Mouse (Mus musculus) midbrain, embryonic 14.5 days (tissue): ENCODE measurements at regions not wholly inside any gene's neighbourhood (a gene's known extent, or its start where the extent isn't known, plus 50 kb on each side); places are given as distances from the start of the nearest gene placed in this dataset.

Experiments
- ATAC-seq: fragments of 200-750 bp; cut with Nextera tagmentation; 2 replicates; pipeline ENCODE4 v1.8.0; 2017; ENCODE audit warnings: moderate number of reproducible peaks, moderate library complexity; ENCODE audit not compliant: low FRiP score, low TSS enrichment
- DNase-seq: peaks from one replicate; pipeline ENCODE4 v3.0.0-alpha.2; 2015
- H3K27ac ChIP-seq: fragments of 300-500 bp; sonication (generic); replicated peaks from 2 replicates; pipeline ENCODE4 v1.5.1; 2014; ENCODE audit warnings: mild to moderate bottlenecking, low read depth, low read length, moderate library complexity
- H3K27me3 ChIP-seq: fragments of 300-500 bp; sonication (generic); 2 replicates; pipeline ENCODE4 v1.6.1; 2014; ENCODE audit warnings: low read length, control low read depth, mixed read lengths; ENCODE audit not compliant: control insufficient read depth, insufficient read depth
- H3K36me3 ChIP-seq: fragments of 300-500 bp; sonication (generic); 2 replicates; pipeline ENCODE4 v1.6.1; 2014; ENCODE audit warnings: low read length, control low read depth; ENCODE audit not compliant: control insufficient read depth, insufficient read depth
- H3K4me1 ChIP-seq: fragments of 300-500 bp; sonication (generic); 2 replicates; pipeline ENCODE4 v1.6.1; 2014; ENCODE audit warnings: mild to moderate bottlenecking, antibody characterized with exemption, low read length, control low read depth; ENCODE audit not compliant: control insufficient read depth, insufficient read depth
- H3K4me2 ChIP-seq: fragments of 300-500 bp; sonication (generic); 2 replicates; pipeline ENCODE4 v1.6.1; 2014; ENCODE audit warnings: mild to moderate bottlenecking, low read length, moderate library complexity
- H3K4me3 ChIP-seq: fragments of 300-500 bp; sonication (generic); replicated peaks from 2 replicates; pipeline ENCODE4 v1.5.1; 2014; ENCODE audit warnings: low read depth, low read length
- H3K9ac ChIP-seq: fragments of 300-500 bp; sonication (generic); replicated peaks from 2 replicates; pipeline ENCODE4 v1.6.1; 2014; ENCODE audit warnings: mild to moderate bottlenecking, low read length, moderate library complexity
- H3K9me3 ChIP-seq: fragments of 300-500 bp; sonication (generic); 2 replicates; pipeline ENCODE4 v1.6.1; 2016; ENCODE audit warnings: low read length, control low read depth, mixed read lengths; ENCODE audit not compliant: control insufficient read depth
- WGBS: fragments of 180-500 bp; shearing (Covaris S2); extraction: QIAGEN DNeasy Blood & Tissue Kit; methylation state at CpG from one replicate; pipeline ENCODE4 v1.1.7; 2014; 5-methylcytosine and 5-hydroxymethylcytosine counted together

DNA sequence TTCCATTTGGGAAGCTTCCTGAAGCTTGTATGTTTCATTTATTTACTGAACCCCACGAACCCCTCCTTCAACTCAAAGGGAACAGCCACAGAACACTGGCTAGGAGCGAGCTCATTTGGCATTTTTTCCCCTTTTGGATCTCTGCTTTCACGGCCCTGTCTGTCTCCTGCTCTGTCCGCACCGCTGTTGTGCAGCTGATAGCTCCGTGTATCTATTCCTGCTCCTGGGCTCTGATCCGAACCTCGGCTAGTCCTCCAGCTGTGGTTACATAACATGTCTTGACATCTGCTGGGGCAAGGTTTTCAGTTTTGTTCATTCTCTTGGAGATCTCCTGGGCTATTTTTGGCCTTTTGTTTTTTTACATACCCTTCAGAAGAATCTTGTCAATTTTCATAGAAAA is 525.1 kb upstream of the Fam19a5 start:
- H3K27me3 ChIP-seq = no peaks in the 10 kb centered on the region
- no peak overlapping the region for H3K4me3 ChIP-seq
- DNase-seq = no peak
- no peak overlapping the region for H3K27ac ChIP-seq
- no peak for ATAC-seq
- 82% methylated on average over 8 of the region's 8 CpGs for WGBS
- H3K4me2 ChIP-seq = no peak overlapping the region
- H3K36me3 ChIP-seq = no peaks in the 10 kb centered on the region
- H3K9ac ChIP-seq = no peak overlapping the region
- H3K9me3 ChIP-seq = no peaks in the 10 kb centered on the region
- no peaks in the 10 kb centered on the region for H3K4me1 ChIP-seq

DNA sequence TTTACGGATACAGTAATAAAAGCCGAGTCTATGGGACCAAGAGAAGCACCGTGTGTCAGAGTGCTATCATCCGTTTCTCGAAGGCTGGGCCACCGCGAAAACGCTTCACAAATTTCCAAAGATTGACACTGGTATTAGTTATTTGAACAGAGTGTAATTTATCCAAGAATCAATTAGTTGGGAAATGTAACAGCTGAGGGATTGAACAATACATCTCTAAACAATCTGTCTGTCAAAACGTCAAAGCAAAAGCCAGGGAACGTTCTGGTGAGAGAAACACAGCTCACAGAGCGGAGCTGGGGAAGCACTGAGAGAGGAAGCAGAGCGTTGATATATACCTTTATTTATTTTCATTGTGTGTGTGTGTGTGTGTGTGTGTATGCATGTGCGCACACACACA is 498.1 kb upstream of the Fam19a5 start:
- DNase-seq (no peak), ATAC-seq (no peak)
- no peak overlapping the region for H3K27ac ChIP-seq
- no peaks in the 10 kb centered on the region for H3K9me3 ChIP-seq
- no peaks in the 10 kb centered on the region for H3K27me3 ChIP-seq
- WGBS = 84% methylated on average over 13 of the region's 13 CpGs
- H3K4me2 ChIP-seq = no peak overlapping the region
- H3K4me3 ChIP-seq = no peak overlapping the region
- no peaks in the 10 kb centered on the region for H3K4me1 ChIP-seq
- H3K36me3 ChIP-seq = no peaks in the 10 kb centered on the region
- no peak overlapping the region for H3K9ac ChIP-seq

DNA sequence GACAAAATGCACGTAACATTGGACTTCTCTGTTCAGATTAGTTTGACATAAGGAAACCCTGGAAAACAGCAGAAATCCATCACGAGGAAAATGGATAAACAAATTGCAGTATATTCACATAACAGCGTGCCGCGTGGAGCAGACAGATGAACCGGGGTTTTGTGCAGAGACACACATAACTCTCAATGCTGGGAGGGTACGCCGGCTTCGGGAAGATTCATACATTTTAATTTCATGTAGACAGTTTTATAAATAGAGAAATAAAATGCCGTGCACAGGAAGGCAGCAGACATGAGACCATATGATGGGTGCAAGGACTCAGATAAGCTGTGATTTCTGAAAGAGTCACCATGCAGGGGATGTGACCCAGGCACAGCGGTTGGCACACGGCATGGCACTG is 489.9 kb upstream of the Fam19a5 start:
- H3K4me1 ChIP-seq = no peaks in the 10 kb centered on the region
- ATAC-seq (no peak), DNase-seq (no peak)
- H3K4me2 ChIP-seq = no peak overlapping the region
- WGBS = 93% methylated on average over 12 of the region's 12 CpGs
- H3K36me3 ChIP-seq = no peaks in the 10 kb centered on the region
- H3K4me3 ChIP-seq = no peak overlapping the region
- no peaks in the 10 kb centered on the region for H3K9me3 ChIP-seq
- no peaks in the 10 kb centered on the region for H3K27me3 ChIP-seq
- H3K9ac ChIP-seq = no peak overlapping the region
- H3K27ac ChIP-seq = no peak overlapping the region

DNA sequence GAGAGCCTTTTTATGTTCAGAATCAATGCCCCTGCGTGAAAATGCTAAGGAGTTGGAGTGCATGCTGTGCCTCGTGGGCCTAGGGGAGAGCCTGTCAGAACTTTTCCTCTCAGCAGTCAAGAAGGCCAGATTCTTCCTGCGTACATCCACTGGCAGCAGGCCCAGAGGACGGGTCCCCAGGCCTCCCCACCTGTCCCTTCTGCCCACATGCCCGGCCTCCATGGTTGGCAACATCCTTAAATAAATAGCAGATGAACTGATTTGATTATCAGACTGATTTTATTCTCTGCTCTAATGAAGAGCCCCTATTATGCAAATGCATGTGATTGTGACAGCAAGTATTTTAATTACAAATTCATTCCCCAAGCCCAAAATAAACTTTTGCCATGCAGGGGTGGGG is 479.2 kb upstream of the Fam19a5 start:
- peak; percentile 41 for DNase-seq
- no peak overlapping the region for H3K4me3 ChIP-seq
- no peak overlapping the region for H3K4me2 ChIP-seq
- H3K27me3 ChIP-seq = no peaks in the 10 kb centered on the region
- 0 out of 2 replicates have a peak, but pooled peaks cover 5% of the 10 kb centered on the region for H3K4me1 ChIP-seq
- no peak overlapping the region for H3K9ac ChIP-seq
- no peaks in the 10 kb centered on the region for H3K9me3 ChIP-seq
- WGBS = 37% methylated on average over 5 of the region's 5 CpGs
- H3K27ac ChIP-seq = no peak overlapping the region
- no peaks in the 10 kb centered on the region for H3K36me3 ChIP-seq
- no peak for ATAC-seq

DNA sequence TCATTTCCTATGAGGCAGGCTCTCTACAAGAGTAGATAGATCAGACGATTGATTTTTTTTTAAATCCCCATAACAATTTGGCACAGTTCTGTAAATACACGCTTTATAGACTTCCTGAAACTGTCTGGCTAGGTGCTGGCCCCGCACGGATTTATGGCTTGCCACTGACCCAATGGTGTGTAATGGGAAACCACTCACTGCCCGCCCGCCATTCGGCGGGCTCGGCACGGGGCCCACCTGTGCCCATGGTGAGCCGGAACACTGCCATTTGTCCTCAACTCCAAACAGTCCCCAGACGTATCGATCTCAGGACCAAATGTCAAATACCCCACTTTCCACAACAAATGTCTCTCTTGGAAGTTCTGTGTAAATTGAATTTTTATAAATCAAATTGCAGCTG is 475.8 kb upstream of the Fam19a5 start:
- ATAC-seq (no peak), DNase-seq (no peak)
- no peak overlapping the region for H3K4me3 ChIP-seq
- H3K4me2 ChIP-seq = no peak overlapping the region
- H3K27ac ChIP-seq = no peak overlapping the region
- 92% methylated on average over 13 of the region's 13 CpGs for WGBS
- H3K27me3 ChIP-seq = no peaks in the 10 kb centered on the region
- H3K9ac ChIP-seq = no peak overlapping the region
- H3K9me3 ChIP-seq = no peaks in the 10 kb centered on the region
- no peaks in the 10 kb centered on the region for H3K36me3 ChIP-seq
- H3K4me1 ChIP-seq = 0 out of 2 replicates have a peak, but pooled peaks cover 5% of the 10 kb centered on the region

DNA sequence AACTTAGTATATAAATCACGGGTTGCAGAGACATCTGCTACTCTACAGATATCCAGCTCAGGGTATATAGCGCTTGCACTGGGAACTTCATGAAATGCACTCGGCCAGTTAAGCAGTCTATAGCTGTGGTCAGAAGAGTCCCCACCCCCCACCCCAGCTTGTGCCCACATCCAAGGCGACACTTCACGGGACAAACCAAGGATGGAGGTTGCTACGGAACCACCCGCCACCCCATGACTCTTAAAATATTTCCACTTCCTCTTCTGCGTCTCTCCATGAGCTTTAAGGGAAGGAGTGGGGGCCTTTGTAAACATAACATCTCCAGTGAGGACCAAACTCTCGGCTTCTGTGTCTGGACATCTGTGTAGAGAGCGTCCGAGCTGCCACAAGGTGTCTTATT is 469.5 kb upstream of the Fam19a5 start:
- Histone ChIP-seq H3K4me3 (no peak overlapping the region), H3K4me2 (no peak overlapping the region), H3K27me3 (no peaks in the 10 kb centered on the region), H3K4me1 (no peaks in the 10 kb centered on the region), H3K9me3 (no peaks in the 10 kb centered on the region), H3K27ac (no peak overlapping the region), H3K9ac (no peak overlapping the region), H3K36me3 (no peaks in the 10 kb centered on the region)
- DNase-seq = no peak
- WGBS = 91% methylated on average over 11 of the region's 11 CpGs
- ATAC-seq = no peak

DNA sequence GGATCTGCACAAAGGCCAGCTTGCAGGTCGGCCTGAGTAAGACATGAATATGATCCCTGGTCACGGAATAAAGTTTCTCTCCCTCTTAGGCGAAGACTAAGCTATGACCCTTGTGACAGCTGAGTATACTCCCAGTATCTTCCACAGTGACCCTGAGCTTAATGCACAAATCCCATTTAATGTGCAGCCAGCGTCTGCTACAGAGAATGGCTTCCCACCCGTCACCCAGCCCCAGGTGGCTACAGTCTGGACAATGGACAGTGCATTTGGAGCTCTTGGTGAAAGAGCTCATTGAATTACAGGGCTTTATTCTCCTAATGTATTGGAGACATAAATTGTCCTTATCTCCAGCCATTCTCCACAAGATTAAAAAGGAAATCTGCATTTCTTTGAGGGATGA is 454.3 kb upstream of the Fam19a5 start:
- no peak overlapping the region for H3K9ac ChIP-seq
- no peaks in the 10 kb centered on the region for H3K4me1 ChIP-seq
- no peaks in the 10 kb centered on the region for H3K27me3 ChIP-seq
- 13% methylated on average over 5 of the region's 5 CpGs for WGBS
- no peak overlapping the region for H3K4me3 ChIP-seq
- H3K4me2 ChIP-seq = no peak overlapping the region
- no peaks in the 10 kb centered on the region for H3K9me3 ChIP-seq
- H3K36me3 ChIP-seq = no peaks in the 10 kb centered on the region
- DNase-seq (no peak), ATAC-seq (no peak)
- no peak overlapping the region for H3K27ac ChIP-seq

DNA sequence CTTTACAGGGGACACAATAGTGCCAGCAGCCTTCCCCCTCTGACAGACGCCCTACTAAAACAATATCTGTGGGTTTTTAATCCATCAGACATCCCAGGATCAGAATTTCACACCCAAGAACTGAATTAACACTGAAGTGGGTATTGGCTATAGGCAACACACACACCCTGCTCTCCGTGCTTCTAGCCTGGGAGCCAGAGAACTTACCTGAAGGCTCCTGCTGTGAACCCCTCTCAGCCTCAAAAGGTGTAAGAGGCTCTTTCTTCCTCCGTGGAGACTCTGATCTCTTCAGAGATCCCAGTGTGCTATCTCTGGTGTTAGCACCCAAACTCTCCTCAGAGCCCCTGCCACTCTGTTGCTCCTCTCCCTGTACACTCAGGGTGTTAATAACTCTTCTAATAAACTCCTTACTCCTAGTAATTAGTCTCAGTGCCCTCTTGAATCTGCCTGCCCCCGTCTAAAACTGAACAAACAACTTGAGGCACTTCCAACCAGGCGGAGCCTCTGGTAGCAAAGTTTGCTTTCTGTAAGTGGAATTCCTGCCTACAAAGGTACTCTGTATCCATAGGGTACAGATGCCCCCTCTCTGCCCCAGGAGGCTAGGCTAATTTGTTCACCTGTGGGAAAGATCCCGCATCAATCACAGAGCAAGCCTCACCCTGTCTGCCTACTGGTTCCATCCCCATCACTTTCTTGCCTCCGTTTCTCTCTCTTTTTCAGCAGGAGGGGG is 452.9 kb upstream of the Fam19a5 start:
- H3K36me3 ChIP-seq = no peaks in the 10 kb centered on the region
- no peak overlapping the region for H3K27ac ChIP-seq
- no peak overlapping the region for H3K4me3 ChIP-seq
- H3K4me2 ChIP-seq = no peak overlapping the region
- DNase-seq (no peak), ATAC-seq (no peak)
- WGBS = 68% methylated on average over 7 of the region's 7 CpGs
- no peaks in the 10 kb centered on the region for H3K27me3 ChIP-seq
- H3K9ac ChIP-seq = no peak overlapping the region
- no peaks in the 10 kb centered on the region for H3K9me3 ChIP-seq
- H3K4me1 ChIP-seq = no peaks in the 10 kb centered on the region

DNA sequence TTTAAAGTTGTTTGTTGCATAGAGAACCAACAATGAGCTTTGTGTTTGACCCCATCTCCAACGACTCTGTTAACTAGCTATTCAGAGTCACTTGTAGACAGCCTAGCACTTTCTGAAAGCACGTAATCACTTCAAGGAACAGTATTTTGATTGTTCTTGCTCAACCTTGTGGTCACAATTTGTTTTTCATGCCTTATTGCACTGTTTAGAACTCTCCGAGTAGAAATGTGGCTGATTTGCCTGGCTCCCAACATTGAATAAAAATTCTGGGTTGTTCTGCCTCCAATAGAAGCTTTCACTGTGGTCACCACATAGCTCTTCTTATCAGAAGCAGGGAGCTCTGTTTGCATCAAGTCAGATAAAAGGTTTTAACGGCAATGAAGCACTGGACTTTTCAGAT is 446.9 kb upstream of the Fam19a5 start:
- no peaks in the 10 kb centered on the region for H3K4me1 ChIP-seq
- H3K27me3 ChIP-seq = no peaks in the 10 kb centered on the region
- no peak overlapping the region for H3K4me3 ChIP-seq
- no peak overlapping the region for H3K9ac ChIP-seq
- no peak overlapping the region for H3K4me2 ChIP-seq
- no peak for DNase-seq
- no peak overlapping the region for H3K27ac ChIP-seq
- 78% methylated on average over 4 of the region's 4 CpGs for WGBS
- no peaks in the 10 kb centered on the region for H3K9me3 ChIP-seq
- no peaks in the 10 kb centered on the region for H3K36me3 ChIP-seq
- ATAC-seq = no peak
